Mouse (Mus musculus) 3T3-L1 (cell line): ENCODE measurements at regions not wholly inside any gene's neighbourhood (a gene's known extent, or its start where the extent isn't known, plus 50 kb on each side); places are given as distances from the start of the nearest gene placed in this dataset.

Experiments used
- DNase-seq: peaks from one replicate; pipeline ENCODE4 v3.0.0-alpha.2; 2015; ENCODE audit warnings: low read depth, low spot score

DNA sequence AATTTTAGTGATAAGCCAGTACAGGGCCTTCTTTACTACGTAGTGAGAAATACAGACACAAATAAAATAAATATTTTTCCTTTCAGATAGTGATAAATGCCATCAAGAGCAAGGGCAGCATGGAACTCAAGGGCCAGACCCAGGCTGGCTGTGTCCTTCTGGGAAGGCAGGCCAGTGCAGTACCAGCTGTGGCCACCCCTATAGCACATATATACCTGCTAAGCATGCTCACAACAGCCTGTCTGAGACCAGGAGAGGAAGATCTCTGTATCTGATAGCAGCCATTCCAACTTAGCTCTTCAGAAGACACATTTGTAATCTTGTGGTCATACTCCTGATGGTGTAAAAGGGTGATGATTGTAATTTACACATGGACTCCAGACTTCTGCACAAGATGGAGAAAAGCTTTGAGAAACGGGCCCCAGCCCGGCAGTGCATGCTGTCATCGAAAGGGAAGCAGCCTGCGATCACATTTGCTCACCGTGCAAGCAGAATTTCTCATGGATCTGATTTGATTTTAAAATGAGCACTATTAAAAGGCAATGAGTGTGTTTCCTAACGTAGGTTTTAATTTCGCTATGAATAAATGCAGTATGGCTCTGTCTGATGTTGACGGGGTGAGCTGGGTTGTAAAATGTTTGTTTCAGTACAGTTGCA, 335.6 kb downstream of the Tmem38b start:
- no peak for DNase-seq

DNA sequence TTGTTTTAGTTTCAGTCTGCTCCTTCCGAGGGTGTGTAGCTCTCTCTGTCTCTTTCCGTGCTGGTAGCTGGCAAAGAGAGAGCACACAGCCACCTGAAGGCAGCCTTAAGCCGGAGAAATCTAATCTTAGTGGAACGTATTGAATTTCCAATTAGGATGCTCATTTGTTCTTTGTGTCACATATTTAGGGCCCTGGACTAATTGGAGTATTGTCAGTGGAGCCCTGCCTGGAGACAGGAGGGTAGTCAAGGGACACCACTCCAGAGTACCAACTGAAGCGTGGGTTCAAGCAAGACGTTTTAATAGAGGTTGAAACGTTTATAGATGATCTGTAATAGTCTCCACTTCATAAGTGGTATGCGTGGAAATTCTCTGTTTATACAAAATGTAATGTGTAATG, 336.5 kb downstream of the Tmem38b start:
- no peak for DNase-seq

DNA sequence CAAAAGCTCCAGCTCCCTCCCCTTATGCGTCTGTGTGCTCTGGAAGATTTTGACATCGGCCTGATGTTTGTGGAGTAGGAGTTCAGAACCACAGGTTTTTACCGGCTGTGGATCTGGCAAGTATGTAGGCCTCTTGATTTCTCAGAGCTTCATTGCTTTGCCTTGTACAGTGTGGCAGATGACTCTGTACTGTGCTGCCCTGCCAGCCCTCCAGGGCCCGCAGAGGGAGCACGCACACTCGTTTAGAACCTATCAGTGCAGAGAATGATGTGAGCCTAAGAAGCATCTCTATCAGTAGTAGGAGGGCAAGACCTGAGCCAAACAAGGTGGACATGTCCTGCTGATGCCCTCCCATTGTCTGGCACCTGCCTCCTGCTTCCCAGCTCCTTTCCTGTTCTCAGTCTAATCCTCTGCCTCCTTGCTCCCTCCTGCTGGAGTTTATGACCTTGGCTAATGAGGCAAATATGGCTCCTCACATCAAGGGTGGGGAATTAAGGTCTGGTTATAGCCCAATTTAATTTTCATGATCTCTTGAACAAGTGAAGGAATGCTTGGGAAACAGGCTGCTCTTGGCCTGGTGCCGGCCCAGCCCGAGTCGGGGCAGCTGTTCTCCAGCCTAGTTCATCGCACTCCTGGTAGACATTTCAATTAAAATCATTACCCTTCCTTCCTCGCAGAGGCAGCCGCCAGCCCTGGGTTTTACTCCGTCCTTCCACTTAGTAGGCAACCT, 344.5 kb downstream of the Tmem38b start:
- DNase-seq = no peak

DNA sequence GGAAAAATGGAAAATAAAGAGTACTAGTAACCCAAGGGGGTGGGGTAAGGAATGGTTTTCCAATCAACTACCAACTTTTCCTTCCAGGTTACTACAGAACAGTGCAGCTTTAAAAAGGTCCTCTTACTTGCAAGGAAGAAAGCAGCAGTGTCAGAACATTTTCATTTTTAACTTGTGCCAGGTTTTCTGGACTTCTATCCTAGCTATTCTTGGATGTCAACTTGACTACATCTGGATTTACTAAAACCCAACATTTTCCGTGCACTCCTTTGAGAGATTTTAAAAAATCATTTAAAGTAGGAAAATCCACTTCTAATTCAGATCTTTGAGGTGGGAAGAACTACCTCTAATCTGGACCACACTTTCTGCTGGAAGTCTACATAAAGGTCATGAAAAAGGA, 358.4 kb downstream of the Tmem38b start:
- DNase-seq = no peak

DNA sequence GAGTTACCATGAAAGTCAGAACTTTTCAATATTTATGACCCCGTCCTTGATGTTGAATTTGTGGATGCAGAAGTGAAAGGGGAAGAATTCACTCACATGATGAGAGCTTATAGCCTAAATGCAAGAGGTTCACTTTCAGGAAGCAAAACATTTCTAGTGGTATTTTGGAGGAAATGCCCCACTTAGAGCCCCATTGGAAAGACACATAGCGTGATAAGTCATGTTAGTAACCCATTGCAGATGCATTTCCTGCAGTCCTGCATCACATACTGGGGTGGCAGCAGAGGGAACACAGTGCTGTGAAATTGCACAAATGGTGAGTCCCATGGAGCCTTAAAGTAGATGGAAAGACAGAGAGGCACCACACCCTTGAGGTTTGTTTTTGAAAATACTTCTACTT, 369.9 kb downstream of the Tmem38b start:
- no peak for DNase-seq

DNA sequence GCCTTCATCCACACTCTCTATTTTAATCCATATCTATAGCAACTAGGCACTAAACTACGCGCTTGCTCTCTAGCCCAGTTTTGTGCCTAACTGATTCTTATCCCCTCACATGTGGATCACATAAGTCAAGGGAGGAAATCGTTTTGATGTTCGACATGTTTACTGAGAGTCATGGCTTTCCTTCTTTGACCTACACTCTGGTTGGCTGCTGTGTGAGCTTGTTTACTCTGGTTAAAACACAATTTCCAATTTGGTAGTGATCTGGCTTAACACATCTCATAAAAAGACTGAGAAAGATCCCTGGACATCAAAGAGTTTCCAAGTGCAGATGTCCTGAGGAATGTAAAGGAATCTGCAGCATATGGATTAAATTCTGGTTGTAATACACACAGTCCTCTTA, 376.6 kb downstream of the Tmem38b start:
- DNase-seq = no peak

DNA sequence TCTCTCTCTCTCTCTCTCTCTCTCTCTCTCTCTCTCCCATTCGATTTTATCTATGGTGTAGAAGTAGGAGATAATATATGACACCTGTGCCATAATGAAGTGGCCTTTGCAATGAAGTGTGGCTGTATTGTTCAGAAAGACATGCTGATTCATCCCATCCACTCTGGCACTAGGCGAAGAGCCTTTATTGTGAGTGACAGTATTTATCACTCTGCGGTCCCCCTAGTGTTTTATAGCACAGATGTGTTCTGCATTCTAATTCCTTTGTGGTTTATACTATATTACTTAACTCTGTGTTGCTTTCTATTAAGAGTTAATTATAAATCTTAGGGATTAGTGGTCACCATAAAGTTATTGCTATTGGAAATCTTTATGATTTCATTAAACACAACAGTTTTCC, 398.7 kb downstream of the Tmem38b start:
- no peak for DNase-seq
